Mouse (Mus musculus) embryonic facial prominence, embryonic 13.5 days (tissue): Measurements from ENCODE around the gene Ppp1ca. TPM values are rescaled to one million over a fixed set of nuclear protein-coding genes. Genes with fewer than 3 reads are reported as not detected.

Experiments used
- ATAC-seq: fragments of 200-750 bp; cut with Nextera tagmentation; 2 replicates; pipeline ENCODE4 v1.8.0; 2017; ENCODE audit warnings: low read depth; ENCODE audit not compliant: insufficient number of reproducible peaks, insufficient read depth, low FRiP score, low TSS enrichment
- H3K27ac ChIP-seq: fragments of 300-500 bp; sonication (generic); 2 replicates; pipeline ENCODE4 v1.5.1; 2015; ENCODE audit warnings: moderate library complexity, mild to moderate bottlenecking, inconsistent platforms
- H3K27me3 ChIP-seq: fragments of 300-500 bp; sonication (generic); 2 replicates; pipeline ENCODE4 v1.6.1; 2015; ENCODE audit warnings: mild to moderate bottlenecking, inconsistent platforms
- H3K36me3 ChIP-seq: fragments of 300-500 bp; sonication (generic); 2 replicates; pipeline ENCODE4 v1.6.1; 2015; ENCODE audit warnings: mild to moderate bottlenecking, inconsistent platforms
- H3K4me1 ChIP-seq: fragments of 300-500 bp; sonication (generic); 2 replicates; pipeline ENCODE4 v1.6.1; 2015; ENCODE audit warnings: inconsistent platforms
- H3K4me2 ChIP-seq: fragments of 300-500 bp; sonication (generic); 2 replicates; pipeline ENCODE4 v1.6.1; 2015; ENCODE audit warnings: moderate library complexity, mild to moderate bottlenecking, inconsistent platforms
- H3K4me3 ChIP-seq: fragments of 300-500 bp; sonication (generic); 2 replicates; pipeline ENCODE4 v1.5.1; 2015; ENCODE audit warnings: mild to moderate bottlenecking, inconsistent platforms
- H3K9ac ChIP-seq: fragments of 300-500 bp; sonication (generic); 2 replicates; pipeline ENCODE4 v1.6.1; 2015; ENCODE audit warnings: mild to moderate bottlenecking, inconsistent platforms
- H3K9me3 ChIP-seq: fragments of 300-500 bp; sonication (generic); 2 replicates; pipeline ENCODE4 v1.6.1; 2016; ENCODE audit warnings: inconsistent platforms
- WGBS: fragments of 180-500 bp; shearing (Covaris S2); methylation state at CpG from one replicate; pipeline ENCODE4 v1.1.7; 2015; ENCODE audit warnings: mixed read lengths; 5-methylcytosine and 5-hydroxymethylcytosine counted together
- polyA plus RNA-seq: library from polyadenylated mRNA; unstranded; fragments of >200 nt; fragmentation: Nextera tagmentation; extraction: Ambion mirVana; gene quantifications from 2 replicates; pipeline ENCODE4 v1.2.1, GENCODE M21; 2015

Gene Ppp1ca
- polyA plus RNA-seq, 1 experiment from 2014 or later, result 789 TPM

DNA sequence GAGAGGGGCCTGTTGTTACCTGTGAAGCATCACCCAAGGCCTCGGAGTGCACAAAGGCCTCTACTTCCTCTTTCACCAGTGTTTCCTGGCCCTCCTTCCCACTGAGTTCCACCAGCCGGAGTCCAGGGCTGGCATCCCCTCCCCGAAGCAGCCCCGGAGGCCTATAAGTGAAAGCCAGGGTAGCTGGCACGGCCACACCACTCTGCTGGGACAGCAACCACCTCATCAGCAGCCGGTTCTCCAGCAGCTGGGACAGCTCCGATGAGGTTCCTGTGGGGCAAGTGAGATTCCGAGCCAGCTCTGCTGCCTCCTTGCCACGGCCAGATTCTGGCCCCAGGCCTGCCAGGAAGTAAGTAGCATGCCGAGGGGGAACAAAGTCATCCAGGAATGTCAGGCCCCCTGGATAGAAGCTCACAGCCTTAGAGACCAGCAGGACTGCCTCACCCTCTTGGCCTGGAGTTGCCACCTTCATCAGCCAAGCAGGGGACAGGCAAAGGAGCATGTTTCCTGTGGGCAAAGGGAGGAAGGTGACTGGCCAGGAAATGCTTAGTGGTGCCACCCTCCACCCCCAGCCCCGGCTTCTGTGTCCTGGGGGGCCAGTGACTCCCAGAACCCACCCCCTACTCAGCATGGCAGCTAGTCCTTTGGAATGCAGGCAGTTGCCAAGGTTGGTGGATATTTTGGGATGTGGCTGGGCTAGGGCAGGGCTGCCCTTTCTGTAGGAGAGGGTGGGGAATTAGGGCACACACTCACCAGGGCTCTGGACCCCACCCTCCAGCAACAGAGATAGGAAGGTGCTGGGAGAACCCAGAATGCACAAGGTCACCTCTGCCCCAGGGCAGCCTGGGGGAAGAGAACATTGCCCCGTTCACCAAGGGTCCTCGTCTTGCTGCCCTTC lies 20.2 kb upstream of the Ppp1ca start:
- peak overlapping the region; percentile 55; the same call in 1 of the 2 replicates for H3K27ac ChIP-seq
- H3K27me3 ChIP-seq, result no peaks in the 10 kb centered on the region
- no peaks in the 10 kb centered on the region for H3K36me3 ChIP-seq
- ATAC-seq, result no peak
- no peaks in the 10 kb centered on the region for H3K9me3 ChIP-seq
- peak overlapping the region; percentile 46 for H3K9ac ChIP-seq
- H3K4me1 ChIP-seq, result peaks cover 33% of the 10 kb centered on the region
- no peak overlapping the region for H3K4me3 ChIP-seq
- 0 out of 2 replicates have a peak overlapping the region, but pooled peaks have one; percentile 1 for H3K4me2 ChIP-seq
- 54% methylated on average over 13 of the region's 13 CpGs for WGBS

- WGBS, result 54% methylated on average over 11 of the region's 11 CpGs
- Histone ChIP-seq H3K4me1 (peaks cover 33% of the 10 kb centered on the region), H3K36me3 (no peaks in the 10 kb centered on the region), H3K9me3 (no peaks in the 10 kb centered on the region), H3K9ac (peak overlapping the region; percentile 40), H3K4me3 (no peak overlapping the region), H3K27me3 (no peaks in the 10 kb centered on the region), H3K4me2 (no peak overlapping the region), H3K27ac (no peak overlapping the region)
- no peak for ATAC-seq
Measured at GRCm38 (mm10) chr19:4172925-4173324, 18.9 kb upstream of the Ppp1ca start.

- H3K36me3 ChIP-seq, result no peaks in the 10 kb centered on the region
- peak; percentile 38 for ATAC-seq
- H3K9me3 ChIP-seq, result no peaks in the 10 kb centered on the region
- peak within 1 kb of the TSS; percentile 25 for H3K4me3 ChIP-seq
- peaks cover 24% of the 10 kb centered on the region for H3K4me1 ChIP-seq
- peak within 1 kb of the TSS; percentile 58 for H3K9ac ChIP-seq
- no peaks in the 10 kb centered on the region for H3K27me3 ChIP-seq
- H3K4me2 ChIP-seq, result peak within 1 kb of the TSS; percentile 51
- WGBS, result 4% methylated on average over 11 of the region's 11 CpGs
- no peak within 1 kb of the TSS; the same call in 1 of the 2 replicates for H3K27ac ChIP-seq
Measured at GRCm38 (mm10) chr19:4175368-4175947, 16.4 kb upstream of the Ppp1ca start, which contains the start of gene Carns1. TSS of gene Carns1 (minus strand) at chr19:4175479.

DNA sequence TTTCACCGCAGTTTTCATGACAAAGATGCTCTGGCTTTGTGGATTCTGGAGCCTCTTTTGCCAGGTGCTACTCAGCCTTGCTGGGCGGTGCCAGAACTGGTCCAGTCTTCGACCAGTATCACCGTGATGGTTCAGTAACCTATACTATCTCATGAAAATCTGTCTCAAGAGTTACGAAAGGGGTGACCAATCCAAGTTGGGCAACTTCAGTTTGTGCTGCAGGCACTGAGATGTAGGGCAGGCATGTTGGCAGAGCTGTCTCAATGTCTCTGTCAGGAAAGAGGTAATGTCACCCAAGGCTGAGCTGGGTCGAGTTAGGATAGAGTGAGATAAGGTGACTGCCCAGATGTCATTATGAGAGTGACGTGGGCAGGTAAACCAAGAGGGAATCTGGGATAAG lies 11.5 kb upstream of the Ppp1ca start:
- H3K9ac ChIP-seq, result no peak overlapping the region
- no peak overlapping the region for H3K27ac ChIP-seq
- H3K9me3 ChIP-seq, result no peaks in the 10 kb centered on the region
- H3K36me3 ChIP-seq, result no peaks in the 10 kb centered on the region
- peaks cover 17% of the 10 kb centered on the region for H3K4me1 ChIP-seq
- 85% methylated on average over 7 of the region's 7 CpGs for WGBS
- no peak overlapping the region for H3K4me3 ChIP-seq
- no peak for ATAC-seq
- no peak overlapping the region for H3K4me2 ChIP-seq
- H3K27me3 ChIP-seq, result no peaks in the 10 kb centered on the region

GRCm38 (mm10) chr19:4181892-4182291 lies 10.0 kb upstream of the Ppp1ca start:
- H3K9ac ChIP-seq, result peak overlapping the region; percentile 32; the same call in 1 of the 2 replicates
- no peaks in the 10 kb centered on the region for H3K9me3 ChIP-seq
- ATAC-seq, result no peak
- no peak overlapping the region for H3K4me2 ChIP-seq
- H3K4me3 ChIP-seq, result no peak overlapping the region
- H3K27ac ChIP-seq, result no peak overlapping the region
- 35% methylated on average over 3 of the region's 3 CpGs for WGBS
- no peaks in the 10 kb centered on the region for H3K27me3 ChIP-seq
- no peaks in the 10 kb centered on the region for H3K36me3 ChIP-seq
- peaks cover 14% of the 10 kb centered on the region; the same call in 1 of the 2 replicates for H3K4me1 ChIP-seq

GRCm38 (mm10) chr19:4183689-4184088 lies 8.2 kb upstream of the Ppp1ca start:
- Histone ChIP-seq H3K4me3 (no peak overlapping the region), H3K4me1 (peaks cover 14% of the 10 kb centered on the region; the same call in 1 of the 2 replicates), H3K36me3 (no peaks in the 10 kb centered on the region), H3K9ac (no peak overlapping the region), H3K27me3 (no peaks in the 10 kb centered on the region), H3K9me3 (no peaks in the 10 kb centered on the region), H3K27ac (no peak overlapping the region), H3K4me2 (no peak overlapping the region)
- 64% methylated on average over 2 of the region's 2 CpGs for WGBS
- no peak for ATAC-seq

- ATAC-seq, result no peak
- WGBS, result 50% methylated on average over 15 of the region's 15 CpGs
- H3K4me3 ChIP-seq, result no peak overlapping the region
- H3K27me3 ChIP-seq, result no peaks in the 10 kb centered on the region
- 0 out of 2 replicates have a peak overlapping the region, but pooled peaks have one; percentile 28 for H3K27ac ChIP-seq
- H3K4me2 ChIP-seq, result no peak overlapping the region
- H3K4me1 ChIP-seq, result peaks cover 14% of the 10 kb centered on the region; the same call in 1 of the 2 replicates
- H3K9ac ChIP-seq, result peak overlapping the region; percentile 44; the same call in 1 of the 2 replicates
- no peaks in the 10 kb centered on the region for H3K9me3 ChIP-seq
- no peaks in the 10 kb centered on the region for H3K36me3 ChIP-seq
Measured at GRCm38 (mm10) chr19:4184976-4185975, 6.6 kb upstream of the Ppp1ca start.

GRCm38 (mm10) chr19:4187303-4187702 lies 4.6 kb upstream of the Ppp1ca start:
- no peak for ATAC-seq
- WGBS, result 79% methylated on average over 3 of the region's 3 CpGs

DNA sequence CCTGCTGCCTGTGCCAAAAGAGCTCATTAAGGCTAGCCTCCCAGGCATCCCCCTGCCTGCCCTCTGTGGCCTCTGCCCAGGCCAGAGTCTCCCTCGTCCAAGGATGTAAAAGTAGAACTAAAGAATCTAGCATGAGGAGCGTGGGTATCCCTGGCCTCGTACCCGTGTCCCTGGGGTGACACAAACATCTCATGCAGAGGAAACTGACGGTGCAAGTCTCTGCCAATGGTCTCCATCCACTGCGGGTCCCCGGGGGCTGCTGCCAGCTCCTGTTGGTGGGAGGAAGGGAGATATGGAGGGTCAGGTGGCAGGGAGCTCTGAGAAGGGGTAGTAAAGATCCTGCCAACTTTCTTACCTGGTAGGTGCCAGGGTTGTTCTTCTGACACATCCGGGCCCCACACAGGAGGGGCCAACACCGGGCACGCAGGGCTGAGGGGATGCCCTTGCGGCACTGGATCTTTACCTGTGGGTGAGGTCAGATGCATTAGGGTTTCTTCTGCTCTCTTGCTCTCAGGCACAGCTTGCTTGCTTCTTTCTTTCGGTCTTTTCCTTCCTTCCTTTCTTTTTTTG lies 2.7 kb upstream of the Ppp1ca start:
- no peak overlapping the region for H3K4me3 ChIP-seq
- ATAC-seq, result no peak
- WGBS, result 87% methylated on average over 12 of the region's 12 CpGs

More at GRCm38 (mm10) chr19:4187303-4187702, 4.6 kb upstream of the Ppp1ca start:
- Histone ChIP-seq H3K4me2 (no peak overlapping the region), H3K9ac (no peak overlapping the region), H3K4me3 (no peak overlapping the region), H3K9me3 (no peaks in the 10 kb centered on the region), H3K4me1 (peaks cover 21% of the 10 kb centered on the region), H3K36me3 (no peaks in the 10 kb centered on the region), H3K27me3 (no peaks in the 10 kb centered on the region), H3K27ac (no peak overlapping the region)

DNA sequence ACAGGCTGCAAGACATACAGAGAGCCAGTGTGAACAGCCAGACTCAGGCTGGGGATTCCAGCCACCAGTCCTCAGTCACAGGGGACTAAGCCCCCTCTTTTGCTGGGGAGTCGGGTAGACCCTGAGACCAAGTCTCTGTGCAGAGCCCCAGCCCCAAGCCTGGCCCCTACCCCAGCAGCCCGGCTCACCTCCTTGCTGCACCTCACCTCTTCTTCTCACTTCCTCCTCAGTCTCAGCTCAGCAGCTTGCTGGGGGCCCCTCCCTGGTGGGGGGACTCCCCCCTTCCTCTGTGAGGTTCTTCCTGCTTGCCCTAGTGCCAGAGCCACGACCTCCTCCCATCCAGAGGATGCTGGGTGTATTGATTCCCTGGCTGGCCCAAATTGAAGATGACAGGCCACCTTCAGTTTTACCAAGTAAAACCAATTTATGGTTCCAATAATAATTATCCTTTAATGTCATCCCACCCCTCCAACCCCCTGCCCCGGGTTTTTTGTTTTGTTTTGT lies 982 bp upstream of the Ppp1ca start, which contains the start of gene Tbc1d10c:
Gene Tbc1d10c, minus strand, starts transcription at position 454 of the 504 bp plus-strand sequence.
- Histone ChIP-seq H3K4me1 (peaks cover 29% of the 10 kb centered on the region), H3K36me3 (peaks cover 28% of the 10 kb centered on the region), H3K4me3 (peak within 1 kb of the TSS; percentile 89), H3K4me2 (peak within 1 kb of the TSS; percentile 95), H3K27ac (peak within 1 kb of the TSS; percentile 93), H3K27me3 (no peaks in the 10 kb centered on the region), H3K9me3 (no peaks in the 10 kb centered on the region), H3K9ac (peak within 1 kb of the TSS; percentile 99)
- WGBS, result 60% methylated on average over 4 of the region's 4 CpGs
- no peak for ATAC-seq

More for the DNA sequence above, 2.7 kb upstream of the Ppp1ca start:
- Histone ChIP-seq H3K27me3 (no peaks in the 10 kb centered on the region), H3K4me2 (no peak overlapping the region), H3K9ac (no peak overlapping the region), H3K9me3 (no peaks in the 10 kb centered on the region), H3K36me3 (peaks cover 11% of the 10 kb centered on the region), H3K4me1 (peaks cover 36% of the 10 kb centered on the region), H3K27ac (no peak overlapping the region)
